In genomic region chr7:48017874-48018273, GRCm38 (mm10) we compare ENCODE assay signal across 19 mouse cellular contexts. TPM values are rescaled to one million over a fixed set of nuclear protein-coding genes. Genes with fewer than 3 reads are reported as not detected.
"Had no signal": no experiment of that assay in that cellular context is flagged by ENCODE, and none has a peak within 500 bp of the region (broad histone marks: within the 10 kb centered on the region; RNA-seq: fewer than 3 reads in every experiment).

No protein-coding gene starts in this region.

- H3K9me3 ChIP-seq: limb, embryonic 12.5 days; liver, embryonic 15.5 days; neural tube, embryonic 13.5 days had no signal

- H3K27ac ChIP-seq: layer of hippocampus, adult 2 months; limb, embryonic 12.5 days; liver, embryonic 15.5 days; neural tube, embryonic 13.5 days had no signal

- H3K4me2 ChIP-seq: limb, embryonic 12.5 days; liver, embryonic 15.5 days; lung, embryonic 14.5 days; midbrain, embryonic 11.5 days; neural tube, embryonic 13.5 days had no signal

- DNase-seq: kidney, adult 9 months; kidney, postnatal 10 days; kidney, postnatal 4 days; liver; lung, embryonic 14.5 days; lung, postnatal 10 days; lung, postnatal 4 days; thymus, adult 18-20 months; thymus, postnatal 14 days had no signal

- ATAC-seq: midbrain, embryonic 16.5 days had no signal

- H3K4me1 ChIP-seq: limb, embryonic 12.5 days; liver, embryonic 15.5 days; megakaryocyte, embryonic 14.5 days; neural tube, embryonic 13.5 days had no signal

- H3K4me3 ChIP-seq: layer of hippocampus, adult 2 months; limb, embryonic 12.5 days; liver, embryonic 15.5 days; megakaryocyte, embryonic 14.5 days; neural tube, embryonic 13.5 days had no signal

- H3K9ac ChIP-seq: limb, embryonic 12.5 days; liver, embryonic 15.5 days; lung, embryonic 14.5 days; neural tube, embryonic 13.5 days had no signal

- H3K36me3 ChIP-seq: limb, embryonic 12.5 days; liver, embryonic 15.5 days; neural tube, embryonic 13.5 days had no signal

- H3K27me3 ChIP-seq: limb, embryonic 12.5 days; liver, embryonic 15.5 days; megakaryocyte, embryonic 14.5 days; neural tube, embryonic 13.5 days had no signal

RNA-seq across cellular contexts. Expression of gene Mrgprx1, which starts 9.5 kb away (rescaled TPM):
- total RNA-seq: layer of hippocampus, adult 2 months; layer of hippocampus, postnatal 10 days; left cerebral cortex, postnatal 36 days had no signal
- polyA plus RNA-seq: limb, embryonic 12.5 days; liver, embryonic 15.5 days; lung, embryonic 14.5 days; midbrain, embryonic 11.5 days; midbrain, embryonic 16.5 days; neural tube, embryonic 13.5 days; urinary bladder, adult 2 months had no signal

RNA-seq across cellular contexts. Expression of gene Mrgpra4, which starts 36.0 kb away (rescaled TPM):
- total RNA-seq: layer of hippocampus, adult 2 months; layer of hippocampus, postnatal 10 days; left cerebral cortex, postnatal 36 days had no signal
- polyA plus RNA-seq: limb, embryonic 12.5 days; liver, embryonic 15.5 days; lung, embryonic 14.5 days; midbrain, embryonic 11.5 days; midbrain, embryonic 16.5 days; neural tube, embryonic 13.5 days; urinary bladder, adult 2 months had no signal
